Mouse (Mus musculus): ENCODE measurements around the gene Tm4sf1. TPM values are rescaled to one million over a fixed set of nuclear protein-coding genes. Genes with fewer than 3 reads are reported as not detected.

Gene Tm4sf1
- polyA plus RNA-seq, 1 experiment from 2014 or later, result 14.0 TPM

- Histone ChIP-seq H3K36me3 (no peaks in the 10 kb centered on the region), H3K9me3 (no peaks in the 10 kb centered on the region), H3K4me2 (no peak overlapping the region), H3K9ac (replicated peaks) (no peak overlapping the region), H3K4me3 (replicated peaks) (no peak overlapping the region), H3K27ac (no peak overlapping the region), H3K4me1 (replicated peaks) (peaks cover 18% of the 10 kb centered on the region; the same call in 1 of the 2 replicates), H3K27me3 (no peaks in the 10 kb centered on the region)
- no peak for ATAC-seq (ENCODE audit: insufficient number of reproducible peaks, insufficient read depth, low FRiP score, low TSS enrichment, low read depth)
- WGBS, result 48% methylated on average over 3 of the region's 3 CpGs
Measured at GRCm38 (mm10) chr3:57303486-57303885, 1.7 kb upstream of the Tm4sf1 start.

- H3K27me3 ChIP-seq, result no peaks in the 10 kb centered on the region
- no peak overlapping the region for H3K27ac ChIP-seq
- no peak overlapping the region for H3K4me3 ChIP-seq (replicated peaks)
- H3K9ac ChIP-seq (replicated peaks), result no peak overlapping the region
- no peaks in the 10 kb centered on the region for H3K36me3 ChIP-seq
- 33% methylated on average over 2 of the region's 2 CpGs for WGBS
- H3K4me1 ChIP-seq (replicated peaks), result peaks cover 18% of the 10 kb centered on the region; the same call in 1 of the 2 replicates
- ATAC-seq (ENCODE audit: insufficient number of reproducible peaks, insufficient read depth, low FRiP score, low TSS enrichment, low read depth), result no peak
- no peak overlapping the region for H3K4me2 ChIP-seq
- no peaks in the 10 kb centered on the region for H3K9me3 ChIP-seq
Measured at GRCm38 (mm10) chr3:57302886-57303285, 1.1 kb upstream of the Tm4sf1 start.

- Histone ChIP-seq H3K27me3 (no peaks in the 10 kb centered on the region), H3K9me3 (no peaks in the 10 kb centered on the region), H3K4me1 (replicated peaks) (peaks cover 18% of the 10 kb centered on the region; the same call in 1 of the 2 replicates), H3K36me3 (no peaks in the 10 kb centered on the region), H3K4me3 (replicated peaks) (no peak overlapping the region), H3K27ac (no peak overlapping the region), H3K4me2 (no peak overlapping the region), H3K9ac (replicated peaks) (no peak overlapping the region)
- no peak for ATAC-seq (ENCODE audit: insufficient number of reproducible peaks, insufficient read depth, low FRiP score, low TSS enrichment, low read depth)
- 81% methylated on average over 4 of the region's 4 CpGs for WGBS
Measured at GRCm38 (mm10) chr3:57301366-57301765, 422 bp downstream of the Tm4sf1 start.

GRCm38 (mm10) chr3:57297991-57298390 is 3.8 kb downstream of the Tm4sf1 start:
- Histone ChIP-seq H3K36me3 (no peaks in the 10 kb centered on the region), H3K4me3 (replicated peaks) (no peak overlapping the region), H3K9me3 (no peaks in the 10 kb centered on the region), H3K4me1 (replicated peaks) (peaks cover 25% of the 10 kb centered on the region), H3K27me3 (no peaks in the 10 kb centered on the region), H3K27ac (no peak overlapping the region), H3K4me2 (no peak overlapping the region), H3K9ac (replicated peaks) (no peak overlapping the region)
- WGBS, result 87% methylated on average over 2 of the region's 2 CpGs
- no peak for ATAC-seq (ENCODE audit: insufficient number of reproducible peaks, insufficient read depth, low FRiP score, low TSS enrichment, low read depth)

- Histone ChIP-seq H3K4me2 (no peak overlapping the region), H3K4me1 (replicated peaks) (peaks cover 23% of the 10 kb centered on the region)
Measured at GRCm38 (mm10) chr3:57296574-57296973, 5.2 kb downstream of the Tm4sf1 start.

GRCm38 (mm10) chr3:57295631-57296030 is 6.2 kb downstream of the Tm4sf1 start:
- Histone ChIP-seq H3K4me2 (no peak overlapping the region), H3K36me3 (no peaks in the 10 kb centered on the region), H3K27ac (peak overlapping the region; percentile 79), H3K4me3 (replicated peaks) (no peak overlapping the region), H3K4me1 (replicated peaks) (peaks cover 20% of the 10 kb centered on the region), H3K9me3 (no peaks in the 10 kb centered on the region), H3K27me3 (no peaks in the 10 kb centered on the region), H3K9ac (replicated peaks) (no peak overlapping the region)
- ATAC-seq (ENCODE audit: insufficient number of reproducible peaks, insufficient read depth, low FRiP score, low TSS enrichment, low read depth), result no peak
- WGBS, result 75% methylated on average over 4 of the region's 4 CpGs

More at GRCm38 (mm10) chr3:57296574-57296973, 5.2 kb downstream of the Tm4sf1 start:
- H3K27ac ChIP-seq, result no peak overlapping the region
- H3K9ac ChIP-seq (replicated peaks), result no peak overlapping the region
- no peaks in the 10 kb centered on the region for H3K9me3 ChIP-seq
- ATAC-seq (ENCODE audit: insufficient number of reproducible peaks, insufficient read depth, low FRiP score, low TSS enrichment, low read depth), result no peak
- no peaks in the 10 kb centered on the region for H3K27me3 ChIP-seq
- no peaks in the 10 kb centered on the region for H3K36me3 ChIP-seq
- no peak overlapping the region for H3K4me3 ChIP-seq (replicated peaks)

GRCm38 (mm10) chr3:57294742-57295525 is 6.9 kb downstream of the Tm4sf1 start:
- H3K9me3 ChIP-seq, result no peaks in the 10 kb centered on the region
- no peaks in the 10 kb centered on the region for H3K36me3 ChIP-seq
- H3K27me3 ChIP-seq, result no peaks in the 10 kb centered on the region
- H3K4me3 ChIP-seq (replicated peaks), result no peak overlapping the region
- H3K27ac ChIP-seq, result peak overlapping the region; percentile 79
- no peak overlapping the region for H3K9ac ChIP-seq (replicated peaks)
- peaks cover 20% of the 10 kb centered on the region for H3K4me1 ChIP-seq (replicated peaks)
- ATAC-seq (ENCODE audit: insufficient number of reproducible peaks, insufficient read depth, low FRiP score, low TSS enrichment, low read depth), result no peak
- 56% methylated on average over 21 of the region's 21 CpGs for WGBS
- peak overlapping the region; percentile 13; the same call in 1 of the 2 replicates for H3K4me2 ChIP-seq

- WGBS, result 43% methylated on average over 4 of the region's 4 CpGs
- peaks cover 20% of the 10 kb centered on the region for H3K4me1 ChIP-seq (replicated peaks)
- H3K4me3 ChIP-seq (replicated peaks), result no peak overlapping the region
- peak; percentile 48; the same call in 1 of the 2 replicates for ATAC-seq (ENCODE audit: insufficient number of reproducible peaks, insufficient read depth, low FRiP score, low TSS enrichment, low read depth)
- no peaks in the 10 kb centered on the region for H3K9me3 ChIP-seq
- no peaks in the 10 kb centered on the region for H3K36me3 ChIP-seq
- no peaks in the 10 kb centered on the region for H3K27me3 ChIP-seq
- no peak overlapping the region for H3K9ac ChIP-seq (replicated peaks)
- H3K4me2 ChIP-seq, result peak overlapping the region; percentile 13; the same call in 1 of the 2 replicates
- H3K27ac ChIP-seq, result 0 out of 2 replicates have a peak overlapping the region, but pooled peaks have one; percentile 79
Measured at GRCm38 (mm10) chr3:57293925-57294324, 7.9 kb downstream of the Tm4sf1 start.

- Histone ChIP-seq H3K36me3 (no peaks in the 10 kb centered on the region), H3K27ac (no peak overlapping the region), H3K4me3 (replicated peaks) (no peak overlapping the region), H3K4me2 (no peak overlapping the region), H3K4me1 (replicated peaks) (peaks cover 25% of the 10 kb centered on the region), H3K9ac (replicated peaks) (no peak overlapping the region), H3K9me3 (no peaks in the 10 kb centered on the region), H3K27me3 (no peaks in the 10 kb centered on the region)
- WGBS, result 75% methylated on average over 11 of the region's 11 CpGs
- ATAC-seq (ENCODE audit: insufficient number of reproducible peaks, insufficient read depth, low FRiP score, low TSS enrichment, low read depth), result no peak
Measured at GRCm38 (mm10) chr3:57292826-57293225, 9.0 kb downstream of the Tm4sf1 start.

GRCm38 (mm10) chr3:57288944-57289491 is 12.8 kb downstream of the Tm4sf1 start:
- H3K4me3 ChIP-seq (replicated peaks), result no peak overlapping the region
- no peak overlapping the region for H3K4me2 ChIP-seq
- no peaks in the 10 kb centered on the region for H3K27me3 ChIP-seq
- no peaks in the 10 kb centered on the region for H3K36me3 ChIP-seq
- ATAC-seq (ENCODE audit: insufficient number of reproducible peaks, insufficient read depth, low FRiP score, low TSS enrichment, low read depth), result no peak
- no peaks in the 10 kb centered on the region for H3K9me3 ChIP-seq
- no peak overlapping the region for H3K9ac ChIP-seq (replicated peaks)
- H3K27ac ChIP-seq, result peak overlapping the region; percentile 20; the same call in 1 of the 2 replicates
- WGBS, result 67% methylated on average over 1 of the region's 1 CpGs
- peaks cover 8% of the 10 kb centered on the region for H3K4me1 ChIP-seq (replicated peaks)

GRCm38 (mm10) chr3:57287854-57288720 is 13.7 kb downstream of the Tm4sf1 start:
- no peak for ATAC-seq (ENCODE audit: insufficient number of reproducible peaks, insufficient read depth, low FRiP score, low TSS enrichment, low read depth)
- H3K27me3 ChIP-seq, result no peaks in the 10 kb centered on the region
- H3K9me3 ChIP-seq, result no peaks in the 10 kb centered on the region
- H3K4me3 ChIP-seq (replicated peaks), result no peak overlapping the region
- H3K4me1 ChIP-seq (replicated peaks), result peaks cover 5% of the 10 kb centered on the region; the same call in 1 of the 2 replicates
- H3K27ac ChIP-seq, result peak overlapping the region; percentile 64
- H3K9ac ChIP-seq (replicated peaks), result no peak overlapping the region
- WGBS, result 65% methylated on average over 7 of the region's 7 CpGs
- no peak overlapping the region for H3K4me2 ChIP-seq
- no peaks in the 10 kb centered on the region for H3K36me3 ChIP-seq

All from limb, embryonic 12.5 days (tissue).